Mouse (Mus musculus) heart, postnatal 0 days (tissue): ENCODE measurements at regions not wholly inside any gene's neighbourhood (a gene's known extent, or its start where the extent isn't known, plus 50 kb on each side); places are given as distances from the start of the nearest gene placed in this dataset.

ENCODE experiments used
- CTCF ChIP-seq: IDR thresholded peaks from 2 replicates; pipeline ENCODE4 v1.5.1; 2016; ENCODE audit warnings: antibody characterized with exemption, control low read depth, low read depth
- EP300 ChIP-seq: IDR thresholded peaks from 2 replicates; pipeline ENCODE4 v1.6.1; 2016; ENCODE audit warnings: antibody characterized with exemption, low read depth

DNA sequence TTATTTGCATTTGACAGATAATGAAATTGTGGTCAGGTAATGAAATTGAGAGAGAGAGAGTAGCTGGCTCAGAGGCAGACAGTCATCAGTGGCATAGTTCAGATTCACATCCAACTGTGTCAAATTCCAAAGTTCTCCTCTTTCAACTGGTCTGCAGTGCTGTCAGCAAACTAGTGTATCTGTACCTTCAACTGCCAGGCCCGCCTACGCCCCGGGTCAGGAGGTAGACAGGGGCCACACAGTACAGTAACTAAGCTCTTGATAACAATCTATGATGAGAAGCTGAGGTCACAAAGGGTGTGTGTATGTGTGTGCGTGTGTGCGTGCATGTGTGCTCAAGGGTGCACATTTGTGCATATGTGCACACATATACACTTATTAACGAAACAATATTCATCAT, 236.1 kb upstream of the Klf4 start:
- TF ChIP-seq CTCF (no peak), EP300 (no peak)
